Mouse (Mus musculus) 3T3-L1 (cell line): Measurements from ENCODE around the gene Atxn7.
"Not testable (repeated sequence)": the region's sequence is repeated elsewhere in the genome, so short reads cannot be mapped to it uniquely, and the experiment has no call there.

ENCODE experiments used
- DNase-seq: peaks from one replicate; pipeline ENCODE4 v3.0.0-alpha.2; 2015; ENCODE audit warnings: low read depth, low spot score

The Atxn7 gene

GRCm38 (mm10) chr14:13982174-13982573, 20.9 kb downstream of the Atxn7 start:
- peak; percentile 29 for DNase-seq

GRCm38 (mm10) chr14:13988397-13988796, 27.2 kb downstream of the Atxn7 start:
- DNase-seq, result no peak

GRCm38 (mm10) chr14:13990741-13991140, 29.5 kb downstream of the Atxn7 start:
- DNase-seq, result no peak

- no peak for DNase-seq
Measured at GRCm38 (mm10) chr14:13995206-13996097, 34.2 kb downstream of the Atxn7 start.

- no peak for DNase-seq
Measured at GRCm38 (mm10) chr14:14002771-14003170, 41.5 kb downstream of the Atxn7 start.

- no peak for DNase-seq
Measured at GRCm38 (mm10) chr14:14009712-14010111, 48.5 kb downstream of the Atxn7 start.

GRCm38 (mm10) chr14:14012383-14013251, 51.4 kb downstream of the Atxn7 start:
- peak; percentile 72 for DNase-seq

GRCm38 (mm10) chr14:14013252-14013711, 52.0 kb downstream of the Atxn7 start:
- DNase-seq, result peak; percentile 57

GRCm38 (mm10) chr14:14014636-14015375, 53.6 kb downstream of the Atxn7 start:
- DNase-seq, result no peak

GRCm38 (mm10) chr14:14019155-14019894, 58.1 kb downstream of the Atxn7 start:
- DNase-seq, result peak; percentile 23

GRCm38 (mm10) chr14:14021244-14021643, 60.0 kb downstream of the Atxn7 start:
- DNase-seq, result no peak

- no peak for DNase-seq
Measured at GRCm38 (mm10) chr14:14025870-14026269, 64.6 kb downstream of the Atxn7 start.

GRCm38 (mm10) chr14:14030621-14031020, 69.4 kb downstream of the Atxn7 start:
- no peak for DNase-seq

GRCm38 (mm10) chr14:14032842-14033241, 71.6 kb downstream of the Atxn7 start:
- no peak for DNase-seq

- no peak for DNase-seq
Measured at GRCm38 (mm10) chr14:14036352-14036751, 75.1 kb downstream of the Atxn7 start.

- DNase-seq, result no peak
Measured at GRCm38 (mm10) chr14:14038233-14038632, 77.0 kb downstream of the Atxn7 start.

GRCm38 (mm10) chr14:14042336-14042735, 81.1 kb downstream of the Atxn7 start:
- no peak for DNase-seq

GRCm38 (mm10) chr14:14054386-14054785, 93.1 kb downstream of the Atxn7 start:
- DNase-seq, result peak; percentile 46

GRCm38 (mm10) chr14:14059606-14060005, 98.4 kb downstream of the Atxn7 start:
- not testable (repeated sequence) for DNase-seq

GRCm38 (mm10) chr14:14062531-14063245, 101.4 kb downstream of the Atxn7 start:
- no peak for DNase-seq
